Mouse (Mus musculus): ENCODE results near the gene Mrpl38. TPM values are rescaled to one million over a fixed set of nuclear protein-coding genes. Genes with fewer than 3 reads are reported as not detected.
A peak's percentile ranks its signal among the peaks of the same experiment; 100 is the strongest.
"Not testable (repeated sequence)": the region's sequence is repeated elsewhere in the genome, so short reads cannot be mapped to it uniquely, and the experiment has no call there.

Mrpl38 gene
- polyA plus RNA-seq, 1 experiment from 2014 or later, result 89.0 TPM

DNA sequence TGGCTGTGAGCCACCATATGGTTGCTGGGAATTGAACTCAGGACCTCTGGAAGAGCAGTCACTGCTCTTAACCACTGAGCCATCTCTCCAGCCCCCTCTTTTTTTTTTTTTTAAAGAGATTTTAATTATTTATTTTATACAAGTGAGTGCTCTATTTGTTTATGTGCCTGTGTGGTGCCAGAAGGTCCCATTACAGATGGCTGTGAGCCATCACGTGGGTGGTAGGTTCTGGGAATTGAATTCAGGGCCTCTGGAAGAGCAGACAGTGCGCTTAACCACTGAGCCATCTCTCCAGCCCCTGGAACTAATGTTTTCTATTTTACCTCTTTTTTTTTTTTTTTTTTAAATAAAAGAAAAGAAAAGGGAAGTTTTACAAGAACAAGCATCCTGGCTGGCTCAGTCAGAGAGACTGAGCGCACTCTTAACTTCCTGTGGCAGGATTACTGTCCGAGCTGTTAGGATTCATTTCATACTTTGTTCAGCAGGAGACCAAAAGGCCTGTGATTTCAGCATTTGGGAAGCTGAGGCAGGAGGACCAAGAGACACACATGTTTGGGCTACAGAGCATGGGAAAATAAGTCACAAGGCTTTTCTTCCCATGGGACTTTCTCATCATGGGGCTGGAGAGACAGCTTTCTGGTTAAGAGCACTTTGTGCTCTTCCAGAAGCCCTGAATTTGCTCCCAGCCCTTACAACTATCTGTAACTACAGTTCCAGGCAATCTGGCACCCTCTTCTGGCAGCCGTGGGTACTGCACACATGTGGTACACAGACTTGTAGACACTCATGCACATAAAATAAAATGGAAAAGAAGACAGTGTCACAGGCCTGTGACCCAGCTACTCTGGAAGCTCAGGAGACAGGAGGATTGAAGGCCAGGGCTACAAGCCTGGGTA, 42.2 kb downstream of the Mrpl38 start:
- Histone ChIP-seq H3K36me3 (no peaks in the 10 kb centered on the region), H3K9me3 (no peaks in the 10 kb centered on the region), H3K4me3 (no peak overlapping the region), H3K9ac (no peak overlapping the region), H3K27me3 (no peaks in the 10 kb centered on the region), H3K4me2 (no peak overlapping the region), H3K27ac (replicated peaks) (no peak overlapping the region), H3K4me1 (replicated peaks) (no peaks in the 10 kb centered on the region)
- WGBS, result 97% methylated on average over 5 of the region's 5 CpGs
- ATAC-seq (ENCODE audit: low FRiP score, low read depth), result no peak

DNA sequence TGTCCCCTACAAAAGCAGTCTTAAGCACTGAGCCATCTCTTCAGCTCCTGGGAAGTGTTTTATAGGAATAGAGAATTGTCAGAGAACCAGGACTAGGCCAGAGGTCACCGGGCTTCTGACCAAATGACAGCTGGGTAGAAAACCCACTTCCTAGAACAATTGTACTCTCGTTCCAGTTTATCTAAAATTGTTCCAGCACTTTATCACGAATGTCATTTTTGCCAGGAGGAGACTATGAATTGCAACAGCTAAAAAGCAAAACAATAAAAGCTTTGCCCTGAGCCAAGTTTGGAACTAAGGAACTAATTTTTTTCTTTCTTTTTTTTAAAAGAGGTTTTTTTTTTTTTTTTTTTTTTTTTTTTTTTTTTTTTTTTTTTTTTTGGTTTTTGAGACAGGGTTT, 43.1 kb downstream of the Mrpl38 start:
- no peak for ATAC-seq (ENCODE audit: low FRiP score, low read depth)
- WGBS, result 66% methylated on average over 3 of the region's 3 CpGs
- no peaks in the 10 kb centered on the region for H3K9me3 ChIP-seq
- no peak overlapping the region for H3K9ac ChIP-seq
- no peak overlapping the region for H3K27ac ChIP-seq (replicated peaks)
- no peaks in the 10 kb centered on the region for H3K36me3 ChIP-seq
- H3K4me1 ChIP-seq (replicated peaks), result no peaks in the 10 kb centered on the region
- no peaks in the 10 kb centered on the region for H3K27me3 ChIP-seq
- H3K4me2 ChIP-seq, result no peak overlapping the region
- H3K4me3 ChIP-seq, result no peak overlapping the region

DNA sequence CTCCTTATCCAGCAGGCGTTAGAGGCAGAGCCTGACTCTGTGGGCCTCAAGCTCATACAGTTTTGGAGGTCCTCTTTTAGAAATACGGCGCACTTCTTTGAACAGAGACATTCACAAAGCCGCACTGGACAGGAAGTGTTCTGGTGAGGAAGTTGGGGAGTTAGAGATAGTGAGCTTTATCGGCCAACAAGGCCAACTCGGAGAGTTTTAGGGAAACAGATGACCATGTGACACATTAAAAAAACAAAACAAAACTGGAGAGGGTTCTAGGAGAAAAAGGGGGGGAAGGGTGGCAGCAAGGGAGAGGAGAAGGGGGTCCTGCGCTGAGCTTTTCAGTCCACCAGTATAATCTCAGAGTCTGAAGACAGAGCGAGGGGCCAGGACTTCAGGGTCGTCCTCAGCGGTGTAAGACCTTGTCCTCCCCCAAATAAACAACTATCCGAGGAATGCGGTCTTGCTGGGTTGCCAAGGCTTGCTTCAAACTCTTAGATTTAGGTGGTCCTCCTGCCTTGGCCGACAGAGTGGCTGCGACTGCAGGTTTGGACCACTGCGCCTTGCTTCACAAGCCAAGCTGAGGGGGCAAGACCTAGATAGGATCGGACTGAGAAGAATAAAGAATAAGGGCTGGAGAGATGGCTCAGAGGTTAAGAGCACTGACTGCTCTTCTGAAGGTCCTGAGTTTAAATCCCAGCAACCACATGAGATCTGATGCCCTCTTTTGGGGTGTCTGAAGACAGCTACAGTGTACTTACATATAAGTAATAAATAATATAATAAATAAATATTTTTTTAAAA, 44.7 kb downstream of the Mrpl38 start:
- no peak overlapping the region for H3K4me2 ChIP-seq
- no peak overlapping the region for H3K4me3 ChIP-seq
- H3K36me3 ChIP-seq, result no peaks in the 10 kb centered on the region
- no peaks in the 10 kb centered on the region for H3K4me1 ChIP-seq (replicated peaks)
- H3K27me3 ChIP-seq, result no peaks in the 10 kb centered on the region
- no peak for ATAC-seq (ENCODE audit: low FRiP score, low read depth)
- no peak overlapping the region for H3K27ac ChIP-seq (replicated peaks)
- no peak overlapping the region for H3K9ac ChIP-seq
- no peaks in the 10 kb centered on the region for H3K9me3 ChIP-seq
- 67% methylated on average over 16 of the region's 16 CpGs for WGBS

DNA sequence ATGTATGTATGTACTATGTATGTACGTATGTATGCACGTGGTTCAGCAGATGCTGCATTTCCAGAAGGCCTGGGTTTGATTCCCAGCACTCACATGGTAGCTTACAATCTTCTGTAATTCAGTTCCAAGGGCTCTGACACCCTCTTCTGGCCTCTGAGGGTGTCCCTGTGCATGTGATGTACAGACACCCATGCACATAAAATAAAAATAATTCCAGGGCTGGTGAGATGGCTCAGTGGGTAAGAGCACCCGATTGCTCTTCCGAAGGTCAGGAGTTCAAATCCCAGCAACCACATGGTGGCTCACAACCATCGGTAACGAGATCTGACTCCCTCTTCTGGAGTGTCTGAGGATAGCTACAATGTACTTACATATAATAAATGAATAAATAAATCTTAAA, 45.7 kb downstream of the Mrpl38 start:
- 95% methylated on average over 6 of the region's 6 CpGs for WGBS
- not testable (repeated sequence) for ATAC-seq (ENCODE audit: low FRiP score, low read depth); H3K9ac ChIP-seq; H3K27me3 ChIP-seq; H3K36me3 ChIP-seq; H3K4me1 ChIP-seq (replicated peaks); H3K9me3 ChIP-seq; H3K4me3 ChIP-seq; H3K4me2 ChIP-seq; H3K27ac ChIP-seq (replicated peaks)

DNA sequence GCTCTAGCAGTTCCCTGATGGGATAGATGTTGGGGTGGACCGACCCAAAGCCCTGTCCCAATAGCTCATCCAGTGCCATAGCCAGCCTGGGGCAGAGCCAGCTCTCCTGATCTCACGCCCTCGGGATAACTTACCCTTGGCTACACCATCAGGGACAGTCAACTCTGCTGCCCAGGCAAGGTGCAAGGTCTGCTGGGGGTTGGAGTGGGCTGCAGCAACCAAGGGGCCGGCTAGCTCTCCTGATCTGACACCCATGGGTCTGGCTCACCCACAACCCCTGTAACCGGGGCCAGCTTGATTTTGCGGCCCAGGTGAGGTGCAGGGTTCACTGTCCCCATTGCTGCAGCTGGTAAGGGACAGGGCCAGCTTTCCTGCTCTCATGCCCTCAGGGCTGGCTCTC, 47.1 kb downstream of the Mrpl38 start:
- H3K9ac ChIP-seq, result no peak overlapping the region
- no peak for ATAC-seq (ENCODE audit: low FRiP score, low read depth)
- no peaks in the 10 kb centered on the region for H3K36me3 ChIP-seq
- no peak overlapping the region for H3K27ac ChIP-seq (replicated peaks)
- H3K4me1 ChIP-seq (replicated peaks), result peaks cover 6% of the 10 kb centered on the region
- H3K9me3 ChIP-seq, result no peaks in the 10 kb centered on the region
- WGBS, result 88% methylated on average over 6 of the region's 6 CpGs
- H3K27me3 ChIP-seq, result no peaks in the 10 kb centered on the region
- H3K4me2 ChIP-seq, result no peak overlapping the region
- H3K4me3 ChIP-seq, result no peak overlapping the region

DNA sequence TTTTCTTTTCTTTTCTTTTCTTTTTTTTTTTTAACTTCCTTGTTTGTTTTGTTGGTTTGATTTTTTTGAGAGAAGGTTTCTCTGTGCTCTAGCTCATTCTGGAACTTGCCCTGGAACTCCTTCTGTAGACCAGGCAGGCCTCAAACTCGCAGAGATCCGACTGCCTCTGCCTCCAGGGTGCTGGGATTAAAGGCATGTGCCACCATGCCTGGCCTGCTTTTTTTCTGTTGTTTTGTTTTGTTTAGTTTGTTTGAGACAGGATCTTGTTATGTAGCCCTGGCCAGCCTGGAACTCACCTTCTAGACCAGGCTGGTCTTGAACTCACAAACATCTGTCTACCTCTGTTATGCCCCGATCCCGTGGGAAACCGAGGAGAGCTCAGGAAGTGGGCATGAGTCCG, 49.1 kb downstream of the Mrpl38 start:
- Histone ChIP-seq H3K27me3 (no peaks in the 10 kb centered on the region), H3K9ac (no peak overlapping the region), H3K4me1 (replicated peaks) (peaks cover 22% of the 10 kb centered on the region), H3K9me3 (no peaks in the 10 kb centered on the region), H3K4me2 (no peak overlapping the region), H3K27ac (replicated peaks) (no peak overlapping the region), H3K36me3 (no peaks in the 10 kb centered on the region), H3K4me3 (no peak overlapping the region)
- ATAC-seq (ENCODE audit: low FRiP score, low read depth), result no peak
- 93% methylated on average over 6 of the region's 6 CpGs for WGBS

DNA sequence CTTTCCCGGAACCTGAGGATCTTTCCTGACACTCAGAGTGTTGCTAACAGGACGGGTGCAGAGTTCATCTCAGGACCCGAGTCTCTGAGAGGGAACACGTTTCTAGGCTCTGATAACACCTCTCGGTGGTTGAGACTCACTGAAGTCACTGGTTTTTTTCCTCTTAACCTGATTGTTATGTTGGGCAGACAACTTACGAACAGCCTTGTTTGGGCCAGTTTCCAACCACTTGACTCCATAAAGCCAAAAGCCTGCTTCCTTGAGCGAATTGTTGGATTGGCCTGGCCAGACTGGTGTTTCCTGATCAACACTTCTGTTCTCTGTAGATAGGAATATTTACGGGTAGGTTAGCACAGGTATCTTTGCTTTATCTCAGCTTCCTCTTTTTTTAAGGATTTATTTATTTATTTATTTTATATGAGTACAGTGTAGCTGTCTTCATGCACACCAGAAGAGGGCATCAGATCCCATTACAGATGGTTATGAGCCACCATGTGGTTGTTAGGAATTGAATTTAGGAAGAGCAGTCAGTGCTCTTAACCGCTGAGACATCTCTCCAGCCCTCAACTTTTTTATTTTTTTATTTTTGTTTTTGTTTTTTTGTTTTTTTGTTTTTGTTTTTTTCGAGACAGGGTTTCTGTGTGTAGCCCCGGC, 49.8 kb downstream of the Mrpl38 start:
- no peaks in the 10 kb centered on the region for H3K9me3 ChIP-seq
- peaks cover 3% of the 10 kb centered on the region for H3K36me3 ChIP-seq
- peaks cover 22% of the 10 kb centered on the region for H3K4me1 ChIP-seq (replicated peaks)
- no peak overlapping the region for H3K9ac ChIP-seq
- ATAC-seq (ENCODE audit: low FRiP score, low read depth), result no peak
- no peak overlapping the region for H3K27ac ChIP-seq (replicated peaks)
- WGBS, result 89% methylated on average over 11 of the region's 11 CpGs
- H3K4me3 ChIP-seq, result no peak overlapping the region
- H3K27me3 ChIP-seq, result no peaks in the 10 kb centered on the region
- H3K4me2 ChIP-seq, result no peak overlapping the region

DNA sequence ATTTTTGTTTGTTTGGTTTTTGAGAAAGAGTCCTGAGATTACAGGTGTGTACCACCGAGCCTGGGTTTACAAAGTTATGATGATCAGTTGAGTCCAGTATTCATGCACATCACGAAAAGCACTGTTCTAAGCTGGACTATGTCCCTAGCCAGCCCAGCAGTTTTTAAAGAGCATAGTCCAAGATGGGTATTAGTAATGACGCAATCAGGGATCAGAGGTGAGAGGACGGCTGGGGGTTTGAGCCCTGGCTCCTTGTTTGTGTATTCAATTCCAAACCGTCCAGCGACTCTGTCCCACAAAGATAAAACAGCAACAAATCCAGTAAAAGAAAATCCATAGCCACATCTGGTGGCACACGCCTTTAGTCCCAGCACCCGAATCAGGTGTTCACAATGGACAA, 50.5 kb downstream of the Mrpl38 start:
- H3K27me3 ChIP-seq, result no peaks in the 10 kb centered on the region
- H3K27ac ChIP-seq (replicated peaks), result no peak overlapping the region
- peaks cover 10% of the 10 kb centered on the region for H3K36me3 ChIP-seq
- no peak for ATAC-seq (ENCODE audit: low FRiP score, low read depth)
- H3K9me3 ChIP-seq, result no peaks in the 10 kb centered on the region
- H3K4me3 ChIP-seq, result no peak overlapping the region
- H3K4me1 ChIP-seq (replicated peaks), result peaks cover 22% of the 10 kb centered on the region
- peak overlapping the region; percentile 72 for H3K4me2 ChIP-seq
- H3K9ac ChIP-seq, result no peak overlapping the region
- 86% methylated on average over 8 of the region's 8 CpGs for WGBS

DNA sequence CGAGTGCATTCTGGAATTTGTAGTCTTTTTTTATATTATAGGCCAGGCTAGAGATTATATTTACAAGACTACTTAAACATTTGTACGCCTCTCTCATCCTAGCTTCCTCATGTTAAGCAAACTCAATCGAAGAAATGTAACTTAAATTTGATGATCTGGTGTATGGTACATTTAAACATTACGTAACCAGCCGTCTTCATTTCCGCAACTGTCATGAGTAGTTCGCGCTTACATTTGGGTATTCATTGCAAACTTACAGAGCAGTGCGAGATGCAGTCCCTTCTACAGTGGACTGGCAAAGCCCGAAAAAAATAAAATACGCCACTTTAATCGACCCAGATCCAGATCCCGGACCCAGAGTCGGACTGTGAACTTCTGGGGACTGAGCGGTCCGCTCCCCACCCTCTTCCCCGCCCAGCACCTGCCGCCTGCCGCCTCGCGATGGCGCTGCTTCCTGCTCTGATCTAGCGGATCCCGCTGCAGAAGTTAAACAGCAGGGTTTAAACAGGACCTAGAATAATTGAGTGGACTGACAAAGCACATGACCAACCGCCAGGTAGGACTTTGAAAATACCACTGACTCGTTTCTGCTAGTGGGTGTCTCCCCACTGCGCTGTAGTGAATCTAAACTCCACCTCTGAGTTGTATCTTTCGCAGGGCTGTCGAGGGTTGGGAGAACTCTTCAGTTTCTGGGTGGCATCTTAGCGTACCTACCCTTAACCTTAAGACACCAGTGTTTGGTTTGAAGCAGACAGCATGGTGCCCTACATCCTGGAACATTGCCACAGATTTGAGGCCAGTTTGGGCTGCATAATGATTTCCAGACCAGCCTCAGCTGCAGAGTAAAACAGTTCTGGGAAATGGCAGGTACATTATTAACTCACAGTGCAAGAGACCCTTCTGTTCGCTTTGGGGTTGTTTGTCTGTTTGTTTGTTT, 51.2 kb downstream of the Mrpl38 start:
- ATAC-seq (ENCODE audit: low FRiP score, low read depth), result peak; percentile 55
- H3K4me3 ChIP-seq, result peak overlapping the region; percentile 59
- H3K36me3 ChIP-seq, result peaks cover 14% of the 10 kb centered on the region
- peak overlapping the region; percentile 72 for H3K4me2 ChIP-seq
- H3K27ac ChIP-seq (replicated peaks), result peak overlapping the region; percentile 71
- H3K9ac ChIP-seq, result peak overlapping the region; percentile 44
- 4% methylated on average over 31 of the region's 31 CpGs for WGBS
- H3K4me1 ChIP-seq (replicated peaks), result peaks cover 22% of the 10 kb centered on the region
- H3K9me3 ChIP-seq, result no peaks in the 10 kb centered on the region
- no peaks in the 10 kb centered on the region for H3K27me3 ChIP-seq

DNA sequence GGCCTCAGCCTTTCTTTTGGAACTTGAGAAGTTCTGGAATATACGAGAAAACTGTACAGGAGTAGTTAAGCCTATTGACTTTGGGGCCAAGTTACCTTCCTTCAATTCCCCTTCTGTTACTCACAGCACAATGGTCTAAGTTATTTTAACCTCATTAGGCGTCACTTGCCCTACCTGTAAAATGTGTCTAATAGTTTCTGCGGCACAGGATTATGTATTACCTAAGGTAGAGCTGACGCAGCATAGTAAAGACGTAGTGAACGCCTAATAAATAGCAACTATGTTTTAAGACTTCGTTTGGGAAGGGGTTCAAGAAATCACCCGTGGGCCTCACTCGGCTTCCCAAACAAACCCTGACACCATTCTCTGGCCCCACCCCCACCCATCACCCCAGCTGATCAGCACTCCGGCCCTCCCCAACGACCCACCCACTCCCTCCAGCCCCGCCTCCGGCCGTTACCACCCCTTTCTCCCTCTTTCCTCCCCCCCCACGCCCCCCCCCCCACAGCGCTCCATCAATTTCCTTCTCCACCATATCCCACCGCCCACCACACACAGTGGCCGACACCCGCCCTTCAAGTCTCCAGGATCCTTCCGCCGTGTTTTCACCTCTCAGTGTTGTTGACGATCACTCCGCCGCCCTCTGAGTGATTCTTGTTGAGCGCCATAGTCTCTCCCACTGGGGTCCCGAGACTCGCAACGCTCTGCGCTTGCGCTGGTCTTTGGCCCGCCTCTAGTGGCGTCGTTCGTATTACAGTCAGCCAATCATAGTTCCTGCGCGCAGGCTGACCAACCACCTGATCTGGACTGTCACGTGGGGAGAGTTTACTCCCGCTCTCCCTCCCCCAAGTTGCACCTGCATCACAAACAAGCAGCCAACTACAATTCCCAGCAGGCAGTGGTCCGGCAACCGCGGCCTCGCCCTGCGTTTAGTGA, 52.1 kb downstream of the Mrpl38 start, which contains the start of gene Wbp2:
Wbp2 (minus strand) TSS at position 738 of the 936 bp plus-strand sequence.
- no peaks in the 10 kb centered on the region for H3K9me3 ChIP-seq
- peak within 1 kb of the TSS; percentile 72 for H3K4me2 ChIP-seq
- WGBS, result 4% methylated on average over 39 of the region's 43 CpGs
- H3K27ac ChIP-seq (replicated peaks), result peak within 1 kb of the TSS; percentile 83
- H3K36me3 ChIP-seq, result peaks cover 20% of the 10 kb centered on the region
- ATAC-seq (ENCODE audit: low FRiP score, low read depth), result peak; percentile 98
- peak within 1 kb of the TSS; percentile 44 for H3K9ac ChIP-seq
- peaks cover 22% of the 10 kb centered on the region for H3K4me1 ChIP-seq (replicated peaks)
- no peaks in the 10 kb centered on the region for H3K27me3 ChIP-seq
- H3K4me3 ChIP-seq, result peak within 1 kb of the TSS; percentile 59

All from hindbrain, embryonic 15.5 days (tissue).